8 mouse cellular contexts compared by ENCODE assay signal in genomic region chr17:35058316-35058715, GRCm38 (mm10). TPM values are rescaled to one million over a fixed set of nuclear protein-coding genes. Genes with fewer than 3 reads are reported as not detected.
DNase-seq lines count a peak whose midpoint lies in the region; ATAC-seq and TF ChIP-seq lines count a peak whose summit lies in the region.

No protein-coding gene starts in this region.

- no peaks in the 10 kb centered on the region for H3K9me3 ChIP-seq in lung, embryonic 16.5 days (ENCODE audit: control insufficient read depth, low read length)
- no peaks in the 10 kb centered on the region for H3K9me3 ChIP-seq in limb, embryonic 13.5 days
- no peaks in the 10 kb centered on the region for H3K9me3 ChIP-seq in stomach, postnatal 0 days (ENCODE audit: control insufficient read depth, low read length)

- H3K4me1 ChIP-seq in lung, embryonic 16.5 days (replicated peaks; ENCODE audit: control insufficient read depth, insufficient read depth, low read length): peaks cover 18% of the 10 kb centered on the region
- H3K4me1 ChIP-seq in limb, embryonic 13.5 days: peaks cover 25% of the 10 kb centered on the region
- no peaks in the 10 kb centered on the region for H3K4me1 ChIP-seq in stomach, postnatal 0 days (replicated peaks; ENCODE audit: control insufficient read depth, insufficient read depth)

- peak; percentile 28 for DNase-seq in cerebellum, adult 8-10 months
- no peak for DNase-seq in lung, postnatal 4 days
- DNase-seq in stomach, postnatal 0 days (ENCODE audit: low spot score): no peak
- no peak for DNase-seq in spleen, adult 12 weeks (ENCODE audit: low spot score)

- H3K36me3 ChIP-seq in lung, embryonic 16.5 days (ENCODE audit: control insufficient read depth, insufficient read depth, low read length): peaks cover 52% of the 10 kb centered on the region
- peaks cover 77% of the 10 kb centered on the region for H3K36me3 ChIP-seq in limb, embryonic 13.5 days
- H3K36me3 ChIP-seq in stomach, postnatal 0 days (ENCODE audit: control insufficient read depth, insufficient read depth, low read length): peaks cover 34% of the 10 kb centered on the region

- no peak for TF ChIP-seq CTCF in stomach, postnatal 0 days (IDR thresholded peaks at IDR 0.05; ENCODE audit: low read depth)

- H3K27ac ChIP-seq in lung, embryonic 16.5 days (ENCODE audit: low read length): peak overlapping the region; percentile 92
- no peak overlapping the region for H3K27ac ChIP-seq in limb, embryonic 13.5 days
- peak overlapping the region; percentile 63 for H3K27ac ChIP-seq in stomach, postnatal 0 days (replicated peaks)

- no peaks in the 10 kb centered on the region for H3K27me3 ChIP-seq in lung, embryonic 16.5 days (ENCODE audit: control insufficient read depth, insufficient read depth, low read depth, low read length)
- peaks cover 9% of the 10 kb centered on the region for H3K27me3 ChIP-seq in limb, embryonic 13.5 days
- no peaks in the 10 kb centered on the region for H3K27me3 ChIP-seq in stomach, postnatal 0 days (ENCODE audit: control insufficient read depth, insufficient read depth, low read length)

- WGBS in lung, embryonic 16.5 days: 39% methylated on average over 9 of the region's 9 CpGs
- 66% methylated on average over 9 of the region's 9 CpGs for WGBS in limb, embryonic 13.5 days
- WGBS in stomach, postnatal 0 days: 44% methylated on average over 9 of the region's 9 CpGs

- peak overlapping the region; percentile 95 for H3K4me2 ChIP-seq in lung, embryonic 16.5 days (ENCODE audit: low read depth, low read length)
- H3K4me2 ChIP-seq in limb, embryonic 13.5 days (replicated peaks): peak overlapping the region; percentile 99
- H3K4me2 ChIP-seq in stomach, postnatal 0 days (replicated peaks; ENCODE audit: low read depth): peak overlapping the region; percentile 63; the same call in 1 of the 2 replicates

- ATAC-seq in cerebellum, adult (ENCODE audit: insufficient number of reproducible peaks, low FRiP score, low TSS enrichment): no peak
- no peak for ATAC-seq in lung, embryonic 16.5 days (ENCODE audit: low read depth)
- ATAC-seq in limb, embryonic 13.5 days (ENCODE audit: low FRiP score, low read depth): no peak
- ATAC-seq in stomach, postnatal 0 days (ENCODE audit: low FRiP score, low TSS enrichment): no peak
- no peak for ATAC-seq in megakaryocyte-erythroid progenitor cell, adult 5-6 weeks (replicated peaks; ENCODE audit: low FRiP score, low TSS enrichment, poor library complexity, severe bottlenecking)

- peak overlapping the region; percentile 67; the same call in 1 of the 2 replicates for H3K4me3 ChIP-seq in lung, embryonic 16.5 days (ENCODE audit: low read length)
- peak overlapping the region; percentile 64 for H3K4me3 ChIP-seq in limb, embryonic 13.5 days
- H3K4me3 ChIP-seq in stomach, postnatal 0 days (ENCODE audit: low read depth, low read length): 0 out of 2 replicates have a peak overlapping the region, but pooled peaks have one; percentile 65

- no peak overlapping the region; the same call in 1 of the 2 replicates for H3K9ac ChIP-seq in lung, embryonic 16.5 days (ENCODE audit: low read length)
- no peak overlapping the region for H3K9ac ChIP-seq in limb, embryonic 13.5 days
- peak overlapping the region; percentile 38; the same call in 1 of the 2 replicates for H3K9ac ChIP-seq in stomach, postnatal 0 days (ENCODE audit: low read length)

- TF ChIP-seq EP300 in stomach, postnatal 0 days (optimal IDR thresholded peaks at IDR 0.05): no peak

RNA-seq across cellular contexts. Expression of gene Ddah2, which starts 0.5 kb away (rescaled TPM):
- polyA plus RNA-seq in lung, embryonic 16.5 days (2015; fragmentation: Nextera tagmentation; extraction: Ambion mirVana): 305 and 309 TPM in 2 replicates
- polyA plus RNA-seq in limb, embryonic 13.5 days (2015; fragmentation: Nextera tagmentation; extraction: Ambion mirVana): 423 and 428 TPM in 2 replicates
- polyA plus RNA-seq in stomach, postnatal 0 days (2015; fragmentation: Nextera tagmentation; extraction: Ambion mirVana): 84.8 and 86.8 TPM in 2 replicates
- 2.7 and 7.6 TPM in 2 replicates for total RNA-seq in megakaryocyte-erythroid progenitor cell, adult 5-6 weeks (2014; fragmentation: Nextera tagmentation)
- total RNA-seq in megakaryocyte-erythroid progenitor cell, adult 5-6 weeks (2017): 4.6 and 21.4 TPM in 2 replicates

RNA-seq across cellular contexts. Expression of gene Ly6g6c, which starts 6.9 kb away (rescaled TPM):
- 0.53 and 0.97 TPM in 2 replicates for polyA plus RNA-seq in lung, embryonic 16.5 days (2015; fragmentation: Nextera tagmentation; extraction: Ambion mirVana)
- polyA plus RNA-seq in limb, embryonic 13.5 days (2015; fragmentation: Nextera tagmentation; extraction: Ambion mirVana): 0.15 TPM in 1 of 2 replicates, not detected in the other
- 260 and 317 TPM in 2 replicates for polyA plus RNA-seq in stomach, postnatal 0 days (2015; fragmentation: Nextera tagmentation; extraction: Ambion mirVana)
- total RNA-seq in megakaryocyte-erythroid progenitor cell, adult 5-6 weeks (2014; fragmentation: Nextera tagmentation): not detected in 2 replicates
- not detected in 2 replicates for total RNA-seq in megakaryocyte-erythroid progenitor cell, adult 5-6 weeks (2017)

RNA-seq across cellular contexts. Expression of gene Mpig6b, which starts 7.7 kb away (rescaled TPM):
- polyA plus RNA-seq in lung, embryonic 16.5 days (2015; fragmentation: Nextera tagmentation; extraction: Ambion mirVana): 1.1 and 1.2 TPM in 2 replicates
- polyA plus RNA-seq in limb, embryonic 13.5 days (2015; fragmentation: Nextera tagmentation; extraction: Ambion mirVana): 0.29 and 0.71 TPM in 2 replicates
- polyA plus RNA-seq in stomach, postnatal 0 days (2015; fragmentation: Nextera tagmentation; extraction: Ambion mirVana): 0.49 and 0.96 TPM in 2 replicates
- total RNA-seq in megakaryocyte-erythroid progenitor cell, adult 5-6 weeks (2014; fragmentation: Nextera tagmentation): 0.32 TPM in 1 of 2 replicates, not detected in the other
- not detected in 2 replicates for total RNA-seq in megakaryocyte-erythroid progenitor cell, adult 5-6 weeks (2017)

RNA-seq across cellular contexts. Expression of gene Clic1, which starts 8.6 kb away (rescaled TPM):
- polyA plus RNA-seq in lung, embryonic 16.5 days (2015; fragmentation: Nextera tagmentation; extraction: Ambion mirVana): 298 and 322 TPM in 2 replicates
- 247 and 266 TPM in 2 replicates for polyA plus RNA-seq in limb, embryonic 13.5 days (2015; fragmentation: Nextera tagmentation; extraction: Ambion mirVana)
- polyA plus RNA-seq in stomach, postnatal 0 days (2015; fragmentation: Nextera tagmentation; extraction: Ambion mirVana): 344 and 360 TPM in 2 replicates
- 126 and 137 TPM in 2 replicates for total RNA-seq in megakaryocyte-erythroid progenitor cell, adult 5-6 weeks (2014; fragmentation: Nextera tagmentation)
- 137 and 183 TPM in 2 replicates for total RNA-seq in megakaryocyte-erythroid progenitor cell, adult 5-6 weeks (2017)

RNA-seq across cellular contexts. Expression of gene Msh5, which starts 11.8 kb away (rescaled TPM):
- polyA plus RNA-seq in lung, embryonic 16.5 days (2015; fragmentation: Nextera tagmentation; extraction: Ambion mirVana): 4.7 and 4.9 TPM in 2 replicates
- 2.6 and 4.6 TPM in 2 replicates for polyA plus RNA-seq in limb, embryonic 13.5 days (2015; fragmentation: Nextera tagmentation; extraction: Ambion mirVana)
- polyA plus RNA-seq in stomach, postnatal 0 days (2015; fragmentation: Nextera tagmentation; extraction: Ambion mirVana): 1.9 and 2.7 TPM in 2 replicates
- 10.0 and 10.6 TPM in 2 replicates for total RNA-seq in megakaryocyte-erythroid progenitor cell, adult 5-6 weeks (2014; fragmentation: Nextera tagmentation)
- 2.4 and 3.1 TPM in 2 replicates for total RNA-seq in megakaryocyte-erythroid progenitor cell, adult 5-6 weeks (2017)

Comparison
In these comparisons a context has a peak if more than half of its experiments do, and no peak if none do; other contexts are left out.
1. RNA of gene Ly6g6c, which starts 6.9 kb away (polyA plus RNA-seq): 260 to 317 TPM in stomach, postnatal 0 days; 0.53 to 0.97 TPM in lung, embryonic 16.5 days and 0.15 TPM in limb, embryonic 13.5 days; every median in the first group is over 100 times any median in the second.
2. Peak in every context shown above with its lines, with median percentiles within 50 percentile points of each other: H3K4me2 ChIP-seq and H3K4me3 ChIP-seq.